ENCODE assay signal across 1 mouse cellular context in genomic region chr8:71597451-71597850, GRCm38 (mm10).
TF ChIP-seq lines count a peak whose summit lies in the region.

Gene Fam129c, plus strand, starts transcription at chr8:71597648.

TF ChIP-seq in CH12.LX, 34 proteins besides CTCF, POLR2A, EP300 and RAD21 (continued from another document):
- TF ChIP-seq USF1 (IDR thresholded peaks at IDR 0.05; ENCODE audit: low read depth, low read length) (no peak), ZNF384 (IDR thresholded peaks at IDR 0.05; ENCODE audit: low read depth, low read length) (peak; percentile 89), ETS1 (conservative IDR thresholded peaks at IDR 0.05; ENCODE audit: low read depth, low read length) (peak; percentile 94), ELF1 (IDR thresholded peaks at IDR 0.05; ENCODE audit: low read depth, low read length) (no peak), IRF4 (IDR thresholded peaks at IDR 0.05; ENCODE audit: low read depth, low read length) (peak; percentile 86), MAFK (IDR thresholded peaks at IDR 0.05; ENCODE audit: insufficient replicate concordance, low read length) (no peak), POLR2AphosphoS2 (IDR thresholded peaks at IDR 0.05; ENCODE audit: low read depth, low read length) (no peak), CHD2 (IDR thresholded peaks at IDR 0.05; ENCODE audit: low read length) (peak; percentile 73), BHLHE40 (IDR thresholded peaks at IDR 0.05; ENCODE audit: low read depth, low read length) (peak; percentile 90)
TF ChIP-seq in CH12.LX: peak in this region for 14.
